Mouse (Mus musculus): Measurements from ENCODE around the gene Lmnb2.

Lmnb2 gene

DNA sequence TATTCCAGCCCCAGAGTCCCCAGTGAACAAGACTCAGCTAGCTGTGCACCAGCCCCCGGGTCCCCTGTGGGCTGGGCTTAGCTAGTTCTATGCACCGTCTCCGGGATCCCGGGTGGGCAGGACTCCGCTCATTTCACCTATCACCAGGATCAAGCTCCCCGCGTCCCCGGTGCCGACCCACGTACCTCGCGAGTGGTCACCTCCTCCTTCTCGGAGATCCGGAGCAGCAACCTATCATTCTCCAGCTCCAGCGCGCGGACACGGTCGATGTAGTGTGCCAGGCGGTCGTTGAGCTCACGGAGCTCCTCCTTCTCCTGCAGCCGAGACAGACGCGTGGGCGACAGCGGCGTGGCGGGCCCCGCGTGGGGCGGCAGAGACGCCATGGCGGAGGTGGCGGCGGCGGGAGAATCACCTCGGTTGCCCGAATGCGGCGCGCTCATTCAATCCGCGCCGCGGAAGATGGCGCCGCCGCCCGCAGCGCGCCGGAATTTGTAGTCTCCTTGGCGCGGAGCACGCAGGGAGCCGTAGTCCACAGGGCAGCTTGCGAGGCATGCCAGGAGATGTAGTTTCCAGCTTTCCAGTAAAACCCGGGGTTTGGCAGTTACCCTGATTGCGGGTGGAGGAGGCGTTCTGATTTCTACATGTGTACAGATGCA lies at the start of gene Lmnb2:
Gene Lmnb2 (minus strand): TSS at position 467 of the 656 bp plus-strand sequence.
- DNase-seq (ENCODE audit: extremely low read depth, low read depth): no peak

GRCm38 (mm10) chr10:80967101-80967656 lies 49.1 kb upstream of the Lmnb2 start:
- no peak for DNase-seq (ENCODE audit: extremely low read depth, low read depth)

DNA sequence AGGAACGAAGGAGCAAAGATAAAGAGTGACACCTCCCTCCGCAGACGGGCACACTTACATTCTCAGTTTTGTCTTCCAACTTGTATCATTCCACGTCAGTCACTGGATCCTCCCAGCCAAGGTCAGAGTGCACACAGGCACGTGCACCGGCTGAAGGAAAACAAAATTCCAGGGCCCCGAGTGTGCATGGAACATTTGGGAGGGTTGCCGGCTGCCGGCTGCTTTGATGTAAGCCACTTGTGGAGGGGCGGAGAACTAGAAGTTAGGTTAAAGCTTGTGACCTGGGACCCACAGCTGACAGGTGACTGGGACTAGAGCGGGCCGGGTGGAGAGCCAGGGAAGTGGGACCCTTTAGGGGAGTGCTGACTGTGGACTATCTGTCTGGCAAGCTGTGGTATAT lies 48.3 kb upstream of the Lmnb2 start:
- DNase-seq (ENCODE audit: extremely low read depth, low read depth): no peak

GRCm38 (mm10) chr10:80963031-80963975 lies 45.3 kb upstream of the Lmnb2 start:
- DNase-seq (ENCODE audit: extremely low read depth, low read depth): no peak

GRCm38 (mm10) chr10:80962585-80962984 lies 44.5 kb upstream of the Lmnb2 start:
- DNase-seq (ENCODE audit: extremely low read depth, low read depth): no peak

DNA sequence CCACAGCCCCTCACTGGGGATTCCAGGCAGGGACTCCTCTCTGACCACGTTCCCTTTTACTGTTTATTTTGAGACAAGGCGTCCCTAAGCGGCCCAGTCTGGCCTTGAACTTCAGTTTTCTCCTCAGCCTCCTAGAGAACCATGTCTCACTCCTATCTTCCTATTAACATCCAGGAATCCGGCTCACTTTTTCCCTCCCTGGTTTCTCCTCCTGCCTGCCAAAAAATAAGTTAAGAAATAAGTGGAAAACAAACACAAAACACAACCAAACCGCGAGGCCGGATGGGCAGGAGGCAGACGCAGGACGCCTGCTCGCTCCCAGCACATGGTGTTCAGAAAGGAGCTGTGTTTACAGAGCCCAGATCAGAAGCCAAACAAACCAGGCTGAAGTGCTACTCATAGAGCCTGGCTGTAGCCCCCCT lies 44.0 kb upstream of the Lmnb2 start:
- DNase-seq (ENCODE audit: extremely low read depth, low read depth): no peak

DNA sequence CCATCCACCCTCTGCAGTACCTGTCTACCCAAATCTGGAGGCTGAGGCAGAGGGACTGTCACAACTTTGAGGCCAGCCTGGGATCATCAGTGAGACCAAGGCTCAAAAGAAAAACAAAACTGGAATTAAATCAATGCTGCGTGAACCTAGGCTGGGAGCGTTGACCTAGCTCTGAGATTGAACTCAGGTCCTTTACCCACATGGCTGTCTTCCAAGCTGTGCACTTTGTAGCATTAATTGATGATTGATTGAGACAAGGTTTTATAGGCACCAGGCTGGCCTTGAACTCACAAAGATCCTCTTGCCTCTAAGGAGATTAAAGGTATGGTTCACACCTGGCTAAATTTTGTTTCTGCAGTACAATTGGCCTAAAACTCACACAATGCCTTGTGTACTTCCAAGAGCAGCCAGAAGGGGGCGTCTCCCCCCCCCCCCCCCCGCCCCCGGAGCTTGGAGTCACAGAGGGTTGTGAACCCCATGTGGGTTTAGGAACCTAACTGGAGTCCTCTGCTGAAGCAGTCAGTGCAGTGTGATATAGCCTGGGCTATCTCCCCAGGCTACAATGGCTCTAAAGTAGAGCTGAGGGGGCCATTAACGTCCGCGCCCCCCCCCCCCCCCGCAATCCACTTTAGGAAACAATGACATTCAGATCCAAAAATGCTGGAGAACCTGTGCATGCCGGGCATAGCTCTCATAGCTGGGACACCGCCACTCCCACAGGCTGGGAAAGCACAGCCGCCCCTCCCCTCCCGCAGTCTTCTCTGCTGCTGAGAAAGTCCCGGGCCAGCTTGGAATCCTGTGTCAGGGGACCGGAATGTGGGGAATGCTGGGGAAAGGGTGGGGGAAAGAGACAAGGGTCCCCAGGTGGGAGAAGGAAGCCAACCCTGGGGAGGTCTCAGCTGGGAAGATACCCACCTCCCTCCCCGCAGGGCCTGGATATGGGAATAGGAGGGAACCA lies 42.8 kb upstream of the Lmnb2 start:
- DNase-seq (ENCODE audit: extremely low read depth, low read depth): no peak

GRCm38 (mm10) chr10:80958979-80959637 lies 41.1 kb upstream of the Lmnb2 start:
- DNase-seq (ENCODE audit: extremely low read depth, low read depth): no peak

GRCm38 (mm10) chr10:80957791-80958190 lies 39.7 kb upstream of the Lmnb2 start:
- DNase-seq (ENCODE audit: extremely low read depth, low read depth): no peak

GRCm38 (mm10) chr10:80956901-80957300 lies 38.9 kb upstream of the Lmnb2 start:
- DNase-seq (ENCODE audit: extremely low read depth, low read depth): no peak

DNA sequence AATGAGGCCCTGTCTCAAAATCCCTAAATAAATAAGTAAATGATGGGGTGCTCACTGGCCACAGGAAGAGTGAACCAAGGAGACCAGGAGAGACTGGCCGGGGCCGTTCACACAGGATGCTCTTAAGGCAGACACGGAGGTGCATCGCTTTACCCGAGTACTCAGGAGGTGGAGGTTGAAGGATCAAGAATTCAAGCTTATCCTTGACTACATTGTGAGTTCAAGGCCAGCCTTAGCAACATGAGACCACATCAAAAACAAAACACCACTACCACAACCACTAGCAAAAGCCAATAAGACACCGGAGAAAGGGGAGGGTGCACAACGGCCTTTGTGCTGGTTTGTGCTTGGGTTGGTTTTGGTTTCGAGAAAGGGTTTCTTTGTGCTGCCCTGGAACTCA lies 38.3 kb upstream of the Lmnb2 start:
- no peak for DNase-seq (ENCODE audit: extremely low read depth, low read depth)

DNA sequence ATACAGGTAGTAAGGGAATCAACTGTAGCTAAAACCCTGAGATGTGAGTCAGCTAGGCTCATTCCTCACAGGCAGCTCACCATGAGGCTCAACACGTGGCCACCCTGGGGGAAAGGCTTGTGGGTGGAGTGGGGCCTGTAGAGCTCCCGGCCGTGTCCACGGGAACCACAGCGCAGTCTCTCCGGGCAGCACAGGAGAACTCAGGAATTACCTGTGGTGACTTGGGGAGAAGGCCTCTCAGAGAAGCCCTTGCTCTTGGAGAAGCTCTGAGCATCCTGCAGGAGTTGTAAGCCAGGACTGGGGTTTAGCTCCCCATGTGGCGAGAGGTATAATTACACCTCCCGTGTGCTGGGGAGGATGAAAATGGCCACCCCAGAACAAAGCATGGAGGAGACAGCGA lies 37.5 kb upstream of the Lmnb2 start:
- no peak for DNase-seq (ENCODE audit: extremely low read depth, low read depth)

DNA sequence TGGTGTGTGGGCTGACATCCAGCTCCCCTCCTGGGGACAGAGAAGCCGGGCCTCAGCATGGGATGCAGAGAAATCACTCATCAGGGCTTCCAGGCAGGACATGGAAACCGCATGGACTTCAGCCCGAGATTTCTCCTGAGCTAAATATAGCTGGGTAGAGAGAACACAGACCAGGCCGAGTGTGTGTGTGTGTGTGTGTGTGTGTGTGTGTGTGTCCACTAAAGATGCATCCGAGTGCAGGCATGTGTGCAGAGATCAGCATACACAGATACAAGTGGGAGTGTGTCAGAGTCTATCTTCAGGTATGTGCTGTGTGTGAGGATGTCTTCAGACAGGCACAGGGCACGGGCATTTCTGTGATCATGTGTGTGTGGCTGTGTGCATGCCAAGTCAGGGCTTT lies 36.8 kb upstream of the Lmnb2 start:
- DNase-seq (ENCODE audit: extremely low read depth, low read depth): no peak

- no peak for DNase-seq (ENCODE audit: extremely low read depth, low read depth)
Measured at GRCm38 (mm10) chr10:80954415-80954814, 36.4 kb upstream of the Lmnb2 start.

- no peak for DNase-seq (ENCODE audit: extremely low read depth, low read depth)
Measured at GRCm38 (mm10) chr10:80952449-80952848, 34.4 kb upstream of the Lmnb2 start.

DNA sequence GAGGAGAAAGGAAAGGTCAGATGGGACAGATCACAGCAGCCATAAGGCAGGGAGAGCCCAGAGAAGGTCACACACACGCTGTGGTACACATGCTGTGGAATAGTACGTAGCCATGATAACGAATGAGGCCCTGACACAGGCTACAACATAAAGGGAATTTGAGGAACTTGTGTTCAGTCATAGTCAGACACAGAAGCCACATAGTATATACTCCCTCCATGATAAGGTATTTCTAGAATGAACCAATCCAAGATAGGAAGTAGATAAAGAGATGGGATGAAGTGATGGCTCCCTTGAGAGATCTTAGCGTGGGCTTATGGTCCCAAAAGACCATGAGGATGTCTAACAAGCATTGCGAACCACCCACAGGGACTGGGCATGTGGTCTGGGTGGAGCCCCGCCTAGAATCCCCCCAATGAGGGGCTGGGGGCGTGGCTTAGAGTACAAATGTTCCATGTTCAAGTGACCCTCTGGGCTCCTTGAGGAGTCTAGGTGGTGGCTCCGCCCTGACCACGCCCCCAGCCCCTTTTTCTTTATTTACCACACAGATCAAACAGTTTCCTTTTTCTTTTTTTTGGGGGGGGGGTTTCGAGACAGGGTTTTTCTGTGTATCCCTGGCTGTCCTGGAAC lies 33.8 kb upstream of the Lmnb2 start:
- no peak for DNase-seq (ENCODE audit: extremely low read depth, low read depth)

- DNase-seq (ENCODE audit: extremely low read depth, low read depth): no peak
Measured at GRCm38 (mm10) chr10:80950314-80950713, 32.3 kb upstream of the Lmnb2 start.

DNA sequence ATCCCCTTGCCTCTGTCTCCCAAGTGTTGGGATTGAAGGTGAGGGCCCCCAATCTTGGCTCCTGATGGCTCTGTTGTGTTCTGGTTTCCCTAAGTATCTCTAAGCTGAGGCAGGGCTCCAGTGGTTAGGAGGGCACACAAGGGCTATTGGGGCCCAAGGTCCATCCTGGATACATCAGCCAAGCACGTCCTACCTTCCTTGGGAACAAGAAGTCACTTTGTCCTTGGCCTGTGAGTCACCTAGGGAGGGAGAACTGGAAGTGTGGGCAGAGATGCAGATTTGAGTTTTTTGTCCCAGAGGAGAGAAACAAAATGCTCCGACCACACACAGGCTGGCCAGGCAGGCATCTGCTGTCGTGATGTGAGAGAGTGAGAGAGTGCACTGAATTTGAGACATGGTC lies 31.0 kb upstream of the Lmnb2 start:
- DNase-seq (ENCODE audit: extremely low read depth, low read depth): no peak

DNA sequence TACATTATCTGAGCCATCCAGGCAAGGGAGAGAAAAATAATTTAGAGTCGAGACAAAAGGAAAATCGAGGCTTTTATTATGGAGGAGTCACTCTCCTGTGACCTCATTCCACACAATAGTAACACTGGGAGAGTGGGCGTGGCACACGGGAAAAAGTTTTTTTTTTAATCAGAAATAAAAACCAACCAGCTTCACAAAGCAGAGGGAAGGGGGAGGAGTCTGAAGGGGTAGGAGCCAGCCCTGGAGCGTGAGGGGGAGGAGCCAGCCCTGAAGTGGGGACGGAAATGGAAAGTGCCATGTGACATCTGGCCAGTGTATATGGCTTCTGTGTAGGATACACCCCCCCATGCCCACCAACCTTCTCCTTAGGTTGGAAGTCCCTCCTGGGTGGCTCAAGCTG lies 30.5 kb upstream of the Lmnb2 start:
- no peak for DNase-seq (ENCODE audit: extremely low read depth, low read depth)

GRCm38 (mm10) chr10:80947802-80948201 lies 29.8 kb upstream of the Lmnb2 start:
- no peak for DNase-seq (ENCODE audit: extremely low read depth, low read depth)
